Mouse (Mus musculus): ENCODE measurements around the gene Dnaja4.

- TF ChIP-seq CTCF (IDR thresholded peaks at IDR 0.05; ENCODE audit: borderline replicate concordance, extremely low read depth, insufficient read depth, insufficient read length) (no peak), POLR2A (IDR thresholded peaks at IDR 0.05; ENCODE audit: borderline replicate concordance, extremely low read depth, insufficient read depth, insufficient read length, poor library complexity, severe bottlenecking) (no peak)
Measured at GRCm38 (mm10) chr9:54751684-54752083, 53.0 kb downstream of the Dnaja4 start.
